Mouse (Mus musculus): ENCODE data around the gene Cfc1. TPM values are rescaled to one million over a fixed set of nuclear protein-coding genes. Genes with fewer than 3 reads are reported as not detected.
"Not testable (repeated sequence)": the region's sequence is repeated elsewhere in the genome, so short reads cannot be mapped to it uniquely, and the experiment has no call there.

Cfc1 gene
- polyA plus RNA-seq, 1 experiment from 2014 or later = 0.60 TPM

DNA sequence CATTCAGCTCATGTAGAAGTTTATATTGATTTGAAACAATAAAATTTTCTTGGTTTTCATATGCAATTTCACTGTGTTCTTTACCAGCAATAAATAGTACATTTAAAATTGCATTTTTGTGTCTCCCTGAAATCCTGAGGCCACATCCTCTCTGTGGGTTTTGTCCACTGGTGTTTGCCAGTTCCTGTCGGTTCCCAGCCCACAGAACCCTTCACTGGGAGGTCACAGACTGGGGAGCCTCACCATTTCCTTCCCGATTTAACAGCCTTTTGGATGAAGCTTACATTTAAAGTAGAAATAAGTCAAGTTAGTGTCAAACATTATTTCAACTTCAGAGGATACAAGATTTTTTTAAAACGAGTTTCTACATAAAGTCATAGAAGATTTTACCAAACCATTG is 874 bp upstream of the Cfc1 start:
- not testable (repeated sequence) for ATAC-seq; H3K4me1 ChIP-seq (ENCODE audit: control insufficient read depth, insufficient read depth, low read length)

DNA sequence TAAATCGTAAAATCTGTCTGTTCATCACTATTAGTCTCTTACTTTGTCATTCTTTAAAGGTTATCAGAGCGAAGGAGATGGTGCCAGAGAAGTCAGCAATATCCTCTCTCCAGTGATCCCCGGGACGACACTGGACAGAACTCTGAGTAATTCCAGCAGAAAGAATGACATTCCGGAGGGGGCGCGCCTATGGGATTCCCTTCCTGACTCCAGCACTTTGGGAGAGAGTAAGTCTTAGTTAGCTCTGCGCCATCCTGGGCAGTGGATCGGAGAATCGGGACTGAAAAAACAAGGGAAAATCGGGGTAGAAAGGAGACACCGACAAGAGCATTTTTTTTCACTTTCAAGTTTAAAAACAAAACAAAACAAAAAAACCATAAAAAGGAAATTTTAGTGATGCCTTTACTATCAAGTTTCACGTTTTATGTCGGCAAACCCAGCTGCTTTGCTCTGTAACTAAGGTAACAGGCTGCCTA is 881 bp downstream of the Cfc1 start:
- Histone ChIP-seq H3K27ac (ENCODE audit: low read length) (no peak overlapping the region), H3K9me3 (replicated peaks; ENCODE audit: control insufficient read depth, low read length, poor library complexity, severe bottlenecking) (no peaks in the 10 kb centered on the region), H3K4me3 (ENCODE audit: low read depth, low read length) (peak overlapping the region; percentile 37), H3K9ac (ENCODE audit: low read depth, low read length) (no peak overlapping the region; the same call in 1 of the 2 replicates), H3K4me2 (ENCODE audit: low read length) (peak overlapping the region; percentile 69), H3K36me3 (ENCODE audit: control insufficient read depth, insufficient read depth, low read length) (no peaks in the 10 kb centered on the region), H3K27me3 (ENCODE audit: control insufficient read depth, insufficient read depth, low read depth, low read length) (peaks cover 24% of the 10 kb centered on the region), H3K4me1 (ENCODE audit: control insufficient read depth, insufficient read depth, low read length) (peaks cover 9% of the 10 kb centered on the region; the same call in 1 of the 2 replicates)
- 3% methylated on average over 14 of the region's 14 CpGs for WGBS
- ATAC-seq = no peak

More for the DNA sequence above, 874 bp upstream of the Cfc1 start:
- not testable (repeated sequence) for H3K27ac ChIP-seq (ENCODE audit: low read length); H3K9ac ChIP-seq (ENCODE audit: low read depth, low read length); H3K4me2 ChIP-seq (ENCODE audit: low read length); H3K4me3 ChIP-seq (ENCODE audit: low read depth, low read length); H3K36me3 ChIP-seq (ENCODE audit: control insufficient read depth, insufficient read depth, low read length); H3K9me3 ChIP-seq (replicated peaks; ENCODE audit: control insufficient read depth, low read length, poor library complexity, severe bottlenecking)
- peaks cover 24% of the 10 kb centered on the region for H3K27me3 ChIP-seq (ENCODE audit: control insufficient read depth, insufficient read depth, low read depth, low read length)
- WGBS = 58% methylated on average over 3 of the region's 3 CpGs

DNA sequence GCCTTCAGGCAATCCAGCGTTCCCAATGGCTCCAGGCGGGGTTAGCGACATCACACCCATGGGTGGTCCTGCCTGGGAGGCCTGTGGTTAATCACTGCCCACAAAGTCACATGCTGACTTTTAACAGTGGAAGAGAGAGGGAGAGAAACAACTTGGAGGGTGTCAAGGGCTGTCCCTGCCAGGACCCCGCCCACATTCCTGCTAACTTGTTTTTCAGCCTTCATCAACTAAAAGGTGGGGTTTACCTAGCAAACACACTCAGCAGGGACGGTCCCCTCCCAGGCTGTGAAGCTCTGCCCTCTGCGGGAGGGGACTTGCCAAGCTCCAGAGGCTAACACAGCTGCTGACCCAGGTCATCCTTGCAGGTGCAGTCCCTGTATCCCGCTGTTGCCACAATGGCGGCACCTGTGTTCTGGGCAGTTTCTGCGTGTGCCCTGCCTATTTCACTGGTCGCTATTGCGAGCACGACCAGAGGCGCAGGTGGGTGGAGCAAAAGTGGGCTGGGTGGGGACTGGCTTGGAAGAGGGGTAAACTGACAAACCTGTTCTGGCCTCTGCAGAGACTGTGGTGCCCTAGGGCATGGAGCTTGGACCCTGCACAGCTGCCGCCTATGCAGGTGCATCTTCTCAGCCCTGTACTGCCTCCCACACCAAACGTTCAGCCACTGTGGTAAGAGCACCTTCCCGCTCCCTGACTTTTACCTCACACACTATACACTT is 1.5 kb downstream of the Cfc1 start:
- WGBS = 2% methylated on average over 16 of the region's 16 CpGs
- H3K27me3 ChIP-seq (ENCODE audit: control insufficient read depth, insufficient read depth, low read depth, low read length) = peaks cover 24% of the 10 kb centered on the region
- H3K9ac ChIP-seq (ENCODE audit: low read depth, low read length) = peak overlapping the region; percentile 46; the same call in 1 of the 2 replicates
- no peaks in the 10 kb centered on the region for H3K36me3 ChIP-seq (ENCODE audit: control insufficient read depth, insufficient read depth, low read length)
- ATAC-seq = peak; percentile 72
- peak overlapping the region; percentile 37 for H3K4me3 ChIP-seq (ENCODE audit: low read depth, low read length)
- peak overlapping the region; percentile 69 for H3K4me2 ChIP-seq (ENCODE audit: low read length)
- H3K9me3 ChIP-seq (replicated peaks; ENCODE audit: control insufficient read depth, low read length, poor library complexity, severe bottlenecking) = no peaks in the 10 kb centered on the region
- H3K4me1 ChIP-seq (ENCODE audit: control insufficient read depth, insufficient read depth, low read length) = peaks cover 9% of the 10 kb centered on the region; the same call in 1 of the 2 replicates
- H3K27ac ChIP-seq (ENCODE audit: low read length) = no peak overlapping the region

DNA sequence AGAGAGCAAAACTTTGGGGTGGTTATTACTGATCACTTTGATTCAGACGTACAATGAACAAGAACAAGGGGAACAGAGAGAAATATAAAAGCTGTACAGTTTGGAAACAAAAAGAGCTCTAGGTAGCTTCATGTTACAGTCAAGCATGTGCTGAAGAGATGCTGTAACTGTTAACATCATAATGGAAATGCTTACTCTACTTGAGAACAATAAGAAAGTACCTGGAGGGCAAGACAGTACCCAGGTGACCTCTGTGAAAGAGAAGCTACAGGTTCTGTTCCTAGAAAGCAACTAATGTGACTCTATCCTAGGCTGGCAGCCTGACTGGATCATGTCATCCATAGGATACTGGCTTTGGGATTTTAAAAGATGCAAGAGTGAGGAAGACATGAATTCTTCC is 11.6 kb downstream of the Cfc1 start:
- Histone ChIP-seq H3K9ac (ENCODE audit: low read depth, low read length) (no peak overlapping the region), H3K36me3 (ENCODE audit: control insufficient read depth, insufficient read depth, low read length) (no peaks in the 10 kb centered on the region), H3K27ac (ENCODE audit: low read length) (no peak overlapping the region), H3K4me3 (ENCODE audit: low read depth, low read length) (no peak overlapping the region), H3K27me3 (ENCODE audit: control insufficient read depth, insufficient read depth, low read depth, low read length) (no peaks in the 10 kb centered on the region), H3K4me2 (ENCODE audit: low read length) (no peak overlapping the region), H3K9me3 (replicated peaks; ENCODE audit: control insufficient read depth, low read length, poor library complexity, severe bottlenecking) (peaks cover 4% of the 10 kb centered on the region; the same call in 1 of the 2 replicates), H3K4me1 (ENCODE audit: control insufficient read depth, insufficient read depth, low read length) (no peaks in the 10 kb centered on the region)
- WGBS = 76% methylated on average over 1 of the region's 1 CpGs
- no peak for ATAC-seq

DNA sequence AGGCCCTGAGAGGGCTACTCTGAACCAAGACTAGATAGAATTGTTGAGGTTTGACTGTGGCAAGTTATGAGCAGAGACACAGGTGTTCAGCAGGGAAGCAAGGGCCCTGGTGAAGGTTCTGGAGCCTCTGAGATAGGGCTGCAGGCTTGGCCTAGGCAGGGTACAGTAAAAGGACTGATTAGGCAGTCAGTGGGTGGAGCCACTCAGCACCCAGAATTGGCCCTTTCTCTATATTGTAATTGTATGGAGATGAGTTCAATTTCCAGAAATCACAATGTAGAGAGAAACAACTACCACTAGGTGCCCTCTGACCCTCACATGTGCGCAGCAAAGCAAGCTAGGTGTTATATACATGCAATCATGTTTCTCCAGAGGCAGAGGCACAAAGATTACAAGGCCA is 18.2 kb downstream of the Cfc1 start:
- H3K9me3 ChIP-seq (replicated peaks; ENCODE audit: control insufficient read depth, low read length, poor library complexity, severe bottlenecking) = peaks cover 4% of the 10 kb centered on the region; the same call in 1 of the 2 replicates
- H3K4me1 ChIP-seq (ENCODE audit: control insufficient read depth, insufficient read depth, low read length) = no peaks in the 10 kb centered on the region
- H3K4me2 ChIP-seq (ENCODE audit: low read length) = no peak overlapping the region
- H3K36me3 ChIP-seq (ENCODE audit: control insufficient read depth, insufficient read depth, low read length) = no peaks in the 10 kb centered on the region
- H3K9ac ChIP-seq (ENCODE audit: low read depth, low read length) = no peak overlapping the region
- no peak overlapping the region for H3K27ac ChIP-seq (ENCODE audit: low read length)
- H3K27me3 ChIP-seq (ENCODE audit: control insufficient read depth, insufficient read depth, low read depth, low read length) = no peaks in the 10 kb centered on the region
- WGBS = 87% methylated on average over 1 of the region's 1 CpGs
- no peak overlapping the region for H3K4me3 ChIP-seq (ENCODE audit: low read depth, low read length)
- ATAC-seq = no peak

DNA sequence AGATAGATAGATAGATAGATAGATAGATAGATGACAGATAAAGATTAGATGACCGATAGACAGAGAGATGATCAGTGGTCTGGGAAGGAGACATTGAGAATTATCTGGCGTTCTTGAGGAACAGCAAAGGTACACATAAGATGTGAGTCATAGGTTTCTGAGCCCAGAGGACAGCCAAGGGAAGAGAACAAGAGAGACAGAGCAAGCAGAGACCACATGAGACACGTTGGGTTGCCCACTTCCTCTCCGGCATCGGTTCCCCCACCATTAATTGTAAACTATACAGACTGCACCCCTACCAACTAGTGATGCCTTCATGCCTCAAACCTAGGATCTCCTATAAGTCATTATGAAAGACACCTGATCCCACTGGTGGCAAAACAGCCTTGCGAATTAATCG is 18.8 kb downstream of the Cfc1 start:
- no peak for ATAC-seq
- Histone ChIP-seq H3K9ac (ENCODE audit: low read depth, low read length) (no peak overlapping the region), H3K4me3 (ENCODE audit: low read depth, low read length) (no peak overlapping the region), H3K36me3 (ENCODE audit: control insufficient read depth, insufficient read depth, low read length) (no peaks in the 10 kb centered on the region), H3K27ac (ENCODE audit: low read length) (no peak overlapping the region), H3K27me3 (ENCODE audit: control insufficient read depth, insufficient read depth, low read depth, low read length) (no peaks in the 10 kb centered on the region), H3K9me3 (replicated peaks; ENCODE audit: control insufficient read depth, low read length, poor library complexity, severe bottlenecking) (no peaks in the 10 kb centered on the region), H3K4me1 (ENCODE audit: control insufficient read depth, insufficient read depth, low read length) (no peaks in the 10 kb centered on the region), H3K4me2 (ENCODE audit: low read length) (no peak overlapping the region)
- 92% methylated on average over 7 of the region's 7 CpGs for WGBS

DNA sequence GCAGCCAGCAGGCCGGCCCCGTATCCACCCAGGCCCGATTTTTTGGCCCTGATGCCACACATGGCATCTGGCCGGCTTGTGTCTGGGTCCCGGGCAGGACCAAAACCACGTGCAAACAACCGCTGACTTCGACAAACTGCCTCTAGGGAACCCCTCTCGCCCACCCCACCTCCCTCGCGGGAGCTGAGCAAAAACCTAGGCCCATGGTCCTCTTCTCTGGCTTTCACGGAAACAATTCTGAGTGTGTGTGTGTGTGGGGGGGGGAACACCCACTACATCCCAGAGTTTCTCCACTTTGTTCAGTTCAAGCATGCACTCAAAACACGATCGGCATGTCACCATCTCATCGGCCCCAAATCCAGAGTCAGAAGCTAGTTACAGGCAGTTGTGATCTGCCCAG is 25.4 kb downstream of the Cfc1 start, which contains the start of gene Prss40:
Gene Prss40 (minus strand): TSS at position 101 of the 400 bp plus-strand sequence.
- no peak within 1 kb of the TSS for H3K4me2 ChIP-seq (ENCODE audit: low read length)
- ATAC-seq = no peak
- no peak within 1 kb of the TSS for H3K27ac ChIP-seq (ENCODE audit: low read length)
- H3K4me3 ChIP-seq (ENCODE audit: low read depth, low read length) = no peak within 1 kb of the TSS
- 0 out of 2 replicates have a peak, but pooled peaks cover 2% of the 10 kb centered on the region for H3K9me3 ChIP-seq (replicated peaks; ENCODE audit: control insufficient read depth, low read length, poor library complexity, severe bottlenecking)
- no peaks in the 10 kb centered on the region for H3K27me3 ChIP-seq (ENCODE audit: control insufficient read depth, insufficient read depth, low read depth, low read length)
- no peaks in the 10 kb centered on the region for H3K36me3 ChIP-seq (ENCODE audit: control insufficient read depth, insufficient read depth, low read length)
- no peaks in the 10 kb centered on the region for H3K4me1 ChIP-seq (ENCODE audit: control insufficient read depth, insufficient read depth, low read length)
- 91% methylated on average over 15 of the region's 15 CpGs for WGBS
- no peak within 1 kb of the TSS for H3K9ac ChIP-seq (ENCODE audit: low read depth, low read length)

DNA sequence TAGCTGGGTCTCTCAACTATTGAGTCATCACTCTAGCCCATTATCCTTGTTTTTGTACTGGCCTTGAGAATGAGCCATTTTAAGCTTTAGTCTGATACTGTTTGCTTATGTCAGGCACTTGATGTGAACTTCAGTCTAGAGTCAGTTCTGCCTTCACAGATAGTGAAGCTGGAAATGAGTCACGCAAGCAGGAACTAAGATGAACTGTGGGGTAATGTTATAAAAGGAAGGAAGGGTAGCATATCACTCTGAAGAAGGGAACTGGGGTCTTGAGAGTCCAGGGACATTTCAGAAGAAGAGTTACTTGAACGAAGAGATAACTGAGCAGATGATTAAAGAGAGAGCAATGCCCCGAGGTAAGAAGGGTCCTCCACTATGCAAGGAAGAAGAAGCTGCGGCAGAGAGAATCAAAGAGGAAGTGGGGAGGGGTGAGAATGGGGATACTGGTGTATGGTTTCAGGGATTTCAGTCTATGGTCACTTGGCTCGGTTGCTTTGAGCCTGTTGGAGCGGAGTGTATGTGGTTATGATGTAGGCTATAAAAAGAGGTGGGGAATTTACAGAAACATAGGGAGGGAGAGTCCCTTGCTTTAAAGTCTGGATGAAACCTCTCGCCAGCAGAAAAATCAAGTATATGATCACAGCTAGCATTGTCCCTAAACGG is 29.1 kb downstream of the Cfc1 start:
- no peaks in the 10 kb centered on the region for H3K27me3 ChIP-seq (ENCODE audit: control insufficient read depth, insufficient read depth, low read depth, low read length)
- H3K4me3 ChIP-seq (ENCODE audit: low read depth, low read length) = no peak overlapping the region
- 0 out of 2 replicates have a peak, but pooled peaks cover 2% of the 10 kb centered on the region for H3K9me3 ChIP-seq (replicated peaks; ENCODE audit: control insufficient read depth, low read length, poor library complexity, severe bottlenecking)
- no peak overlapping the region for H3K4me2 ChIP-seq (ENCODE audit: low read length)
- H3K9ac ChIP-seq (ENCODE audit: low read depth, low read length) = no peak overlapping the region
- ATAC-seq = no peak
- no peaks in the 10 kb centered on the region for H3K4me1 ChIP-seq (ENCODE audit: control insufficient read depth, insufficient read depth, low read length)
- no peak overlapping the region for H3K27ac ChIP-seq (ENCODE audit: low read length)
- H3K36me3 ChIP-seq (ENCODE audit: control insufficient read depth, insufficient read depth, low read length) = no peaks in the 10 kb centered on the region
- WGBS = 88% methylated on average over 8 of the region's 8 CpGs

DNA sequence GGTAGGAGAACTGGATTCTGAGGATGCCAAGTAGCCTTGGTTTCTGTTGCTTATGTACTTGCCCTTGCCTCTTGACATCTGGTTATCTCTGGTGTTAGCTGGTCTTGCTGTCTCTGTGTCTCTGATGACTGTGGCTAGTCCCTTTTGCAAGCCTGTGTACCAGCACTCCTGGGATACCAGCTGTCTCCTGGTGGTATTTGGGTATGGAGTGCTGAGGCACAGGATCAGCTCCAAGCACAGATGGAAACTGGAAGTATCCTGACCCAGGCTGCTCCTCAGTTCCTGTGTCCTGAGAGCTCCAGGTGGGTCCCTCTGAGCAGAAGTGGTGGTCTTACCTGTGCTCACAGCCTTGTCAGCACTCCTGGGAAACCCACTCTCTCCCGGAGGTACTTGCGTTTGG is 32.7 kb downstream of the Cfc1 start:
- no peaks in the 10 kb centered on the region for H3K36me3 ChIP-seq (ENCODE audit: control insufficient read depth, insufficient read depth, low read length)
- H3K4me1 ChIP-seq (ENCODE audit: control insufficient read depth, insufficient read depth, low read length) = no peaks in the 10 kb centered on the region
- no peak overlapping the region for H3K4me2 ChIP-seq (ENCODE audit: low read length)
- no peak overlapping the region for H3K9ac ChIP-seq (ENCODE audit: low read depth, low read length)
- no peak for ATAC-seq
- 97% methylated on average over 2 of the region's 2 CpGs for WGBS
- no peak overlapping the region for H3K4me3 ChIP-seq (ENCODE audit: low read depth, low read length)
- H3K9me3 ChIP-seq (replicated peaks; ENCODE audit: control insufficient read depth, low read length, poor library complexity, severe bottlenecking) = 0 out of 2 replicates have a peak, but pooled peaks cover 2% of the 10 kb centered on the region
- H3K27ac ChIP-seq (ENCODE audit: low read length) = no peak overlapping the region
- no peaks in the 10 kb centered on the region for H3K27me3 ChIP-seq (ENCODE audit: control insufficient read depth, insufficient read depth, low read depth, low read length)

Data from midbrain, embryonic 16.5 days (tissue).